Comparison of ENCODE assay signal across 32 mouse cellular contexts in genomic region chr1:133969427-133969826, GRCm38 (mm10). TPM values are rescaled to one million over a fixed set of nuclear protein-coding genes. Genes with fewer than 3 reads are reported as not detected.
DNase-seq lines count a peak whose midpoint lies in the region; ATAC-seq and TF ChIP-seq lines count a peak whose summit lies in the region.
"Had no signal": no experiment of that assay in that cellular context is flagged by ENCODE, and none has a peak within 500 bp of the region (broad histone marks: within the 10 kb centered on the region; RNA-seq: fewer than 3 reads in every experiment).

No protein-coding gene starts in this region.

- no peak for ATAC-seq in embryonic facial prominence, embryonic 13.5 days (ENCODE audit: insufficient number of reproducible peaks, insufficient read depth, low FRiP score, low TSS enrichment, low read depth)
- peak; percentile 42; the same call in 1 of the 2 replicates for ATAC-seq in lung, embryonic 16.5 days (ENCODE audit: low read depth)
- ATAC-seq in stomach, embryonic 16.5 days (ENCODE audit: insufficient read depth, low FRiP score) = no peak
- ATAC-seq in stomach, postnatal 0 days (ENCODE audit: low FRiP score, low TSS enrichment) = no peak
- ATAC-seq: forebrain, embryonic 13.5 days; forebrain, postnatal 0 days; hindbrain, embryonic 16.5 days; intestine, embryonic 15.5 days; Patski had no signal

- H3K27me3 ChIP-seq in embryonic facial prominence, embryonic 13.5 days = no peaks in the 10 kb centered on the region
- 0 out of 2 replicates have a peak, but pooled peaks cover 3% of the 10 kb centered on the region for H3K27me3 ChIP-seq in embryonic facial prominence, embryonic 10.5 days (replicated peaks; ENCODE audit: low read depth, poor library complexity, severe bottlenecking)
- H3K27me3 ChIP-seq in lung, embryonic 16.5 days (ENCODE audit: control insufficient read depth, insufficient read depth, low read depth, low read length) = no peaks in the 10 kb centered on the region
- H3K27me3 ChIP-seq in stomach, embryonic 16.5 days (ENCODE audit: control insufficient read depth, insufficient read depth, low read length) = no peaks in the 10 kb centered on the region
- no peaks in the 10 kb centered on the region for H3K27me3 ChIP-seq in stomach, postnatal 0 days (ENCODE audit: control insufficient read depth, insufficient read depth, low read length)
- H3K27me3 ChIP-seq: embryonic facial prominence, embryonic 15.5 days; forebrain, embryonic 13.5 days; heart, embryonic 12.5 days; heart, embryonic 15.5 days; hindbrain, embryonic 13.5 days; intestine, embryonic 15.5 days; Patski had no signal

- H3K4me2 ChIP-seq in embryonic facial prominence, embryonic 13.5 days = no peak overlapping the region
- H3K4me2 ChIP-seq in lung, embryonic 16.5 days (ENCODE audit: low read depth, low read length) = no peak overlapping the region
- no peak overlapping the region for H3K4me2 ChIP-seq in stomach, embryonic 16.5 days (ENCODE audit: low read depth, low read length)
- no peak overlapping the region for H3K4me2 ChIP-seq in stomach, postnatal 0 days (replicated peaks; ENCODE audit: low read depth)
- H3K4me2 ChIP-seq: embryonic facial prominence, embryonic 15.5 days; forebrain, embryonic 13.5 days; heart, embryonic 12.5 days; heart, embryonic 15.5 days; hindbrain, embryonic 13.5 days; intestine, embryonic 15.5 days had no signal

- no peak for TF ChIP-seq EP300 in stomach, postnatal 0 days (optimal IDR thresholded peaks at IDR 0.05)

- H3K4me1 ChIP-seq in embryonic facial prominence, embryonic 13.5 days = peaks cover 30% of the 10 kb centered on the region
- peaks cover 37% of the 10 kb centered on the region for H3K4me1 ChIP-seq in embryonic facial prominence, embryonic 10.5 days
- peaks cover 51% of the 10 kb centered on the region for H3K4me1 ChIP-seq in lung, embryonic 16.5 days (replicated peaks; ENCODE audit: control insufficient read depth, insufficient read depth, low read length)
- peaks cover 7% of the 10 kb centered on the region for H3K4me1 ChIP-seq in lung, adult 2 months (ENCODE audit: control insufficient read depth, insufficient read depth, low read length)
- peaks cover 22% of the 10 kb centered on the region for H3K4me1 ChIP-seq in stomach, embryonic 16.5 days (ENCODE audit: control insufficient read depth, insufficient read depth, low read length)
- peaks cover 14% of the 10 kb centered on the region for H3K4me1 ChIP-seq in stomach, postnatal 0 days (replicated peaks; ENCODE audit: control insufficient read depth, insufficient read depth)

- H3K9me3 ChIP-seq in embryonic facial prominence, embryonic 13.5 days = no peaks in the 10 kb centered on the region
- H3K9me3 ChIP-seq in embryonic facial prominence, embryonic 10.5 days = no peaks in the 10 kb centered on the region
- H3K9me3 ChIP-seq in lung, embryonic 16.5 days (ENCODE audit: control insufficient read depth, low read length) = no peaks in the 10 kb centered on the region
- H3K9me3 ChIP-seq in stomach, embryonic 16.5 days (replicated peaks; ENCODE audit: control insufficient read depth, low read length) = no peaks in the 10 kb centered on the region
- H3K9me3 ChIP-seq in stomach, postnatal 0 days (ENCODE audit: control insufficient read depth, low read length) = no peaks in the 10 kb centered on the region
- H3K9me3 ChIP-seq: embryonic facial prominence, embryonic 15.5 days; forebrain, embryonic 13.5 days; G1E; heart, embryonic 12.5 days; heart, embryonic 15.5 days; hindbrain, embryonic 10.5 days; hindbrain, embryonic 13.5 days; intestine, embryonic 15.5 days had no signal

- no peaks in the 10 kb centered on the region for H3K36me3 ChIP-seq in embryonic facial prominence, embryonic 13.5 days
- no peaks in the 10 kb centered on the region for H3K36me3 ChIP-seq in embryonic facial prominence, embryonic 10.5 days (replicated peaks)
- no peaks in the 10 kb centered on the region for H3K36me3 ChIP-seq in lung, embryonic 16.5 days (ENCODE audit: control insufficient read depth, insufficient read depth, low read length)
- H3K36me3 ChIP-seq in stomach, embryonic 16.5 days (ENCODE audit: control insufficient read depth, insufficient read depth, low read length) = no peaks in the 10 kb centered on the region
- no peaks in the 10 kb centered on the region for H3K36me3 ChIP-seq in stomach, postnatal 0 days (ENCODE audit: control insufficient read depth, insufficient read depth, low read length)
- H3K36me3 ChIP-seq: embryonic facial prominence, embryonic 15.5 days; G1E; heart, embryonic 12.5 days; heart, embryonic 15.5 days; hindbrain, embryonic 10.5 days; hindbrain, embryonic 13.5 days; intestine, embryonic 15.5 days had no signal

- 0 out of 2 replicates have a peak overlapping the region, but pooled peaks have one; percentile 16 for H3K27ac ChIP-seq in embryonic facial prominence, embryonic 13.5 days
- H3K27ac ChIP-seq in embryonic facial prominence, embryonic 10.5 days (replicated peaks) = no peak overlapping the region
- H3K27ac ChIP-seq in lung, embryonic 16.5 days (ENCODE audit: low read length) = peak overlapping the region; percentile 80
- H3K27ac ChIP-seq in stomach, embryonic 16.5 days (ENCODE audit: low read length) = 0 out of 2 replicates have a peak overlapping the region, but pooled peaks have one; percentile 6
- H3K27ac ChIP-seq in stomach, postnatal 0 days (replicated peaks) = no peak overlapping the region
- H3K27ac ChIP-seq: embryonic facial prominence, embryonic 15.5 days; forebrain, embryonic 13.5 days; heart, embryonic 15.5 days; hindbrain, embryonic 13.5 days; intestine, embryonic 15.5 days had no signal

- WGBS in embryonic facial prominence, embryonic 13.5 days = 88% methylated on average over 8 of the region's 8 CpGs
- WGBS in embryonic facial prominence, embryonic 10.5 days = 85% methylated on average over 8 of the region's 8 CpGs
- 65% methylated on average over 8 of the region's 8 CpGs for WGBS in lung, embryonic 16.5 days
- WGBS in lung, adult 2 months = 76% methylated on average over 8 of the region's 8 CpGs
- WGBS in stomach, embryonic 16.5 days = 82% methylated on average over 8 of the region's 8 CpGs
- 83% methylated on average over 8 of the region's 8 CpGs for WGBS in stomach, postnatal 0 days

- no peak for TF ChIP-seq CTCF in lung, adult 2 months (IDR thresholded peaks at IDR 0.05; ENCODE audit: insufficient read depth, low read length)
- TF ChIP-seq CTCF in stomach, postnatal 0 days (IDR thresholded peaks at IDR 0.05; ENCODE audit: low read depth) = no peak

- H3K9ac ChIP-seq in embryonic facial prominence, embryonic 13.5 days = no peak overlapping the region
- H3K9ac ChIP-seq in lung, embryonic 16.5 days (ENCODE audit: low read length) = no peak overlapping the region
- H3K9ac ChIP-seq in stomach, embryonic 16.5 days (ENCODE audit: low read length) = no peak overlapping the region
- no peak overlapping the region for H3K9ac ChIP-seq in stomach, postnatal 0 days (ENCODE audit: low read length)
- H3K9ac ChIP-seq: embryonic facial prominence, embryonic 15.5 days; forebrain, embryonic 13.5 days; forebrain, postnatal 0 days; heart, embryonic 12.5 days; heart, embryonic 15.5 days; hindbrain, embryonic 13.5 days; intestine, embryonic 15.5 days had no signal

- no peak overlapping the region for H3K4me3 ChIP-seq in embryonic facial prominence, embryonic 13.5 days
- no peak overlapping the region for H3K4me3 ChIP-seq in embryonic facial prominence, embryonic 10.5 days
- H3K4me3 ChIP-seq in lung, embryonic 16.5 days (ENCODE audit: low read length) = no peak overlapping the region
- H3K4me3 ChIP-seq in lung, adult 2 months (replicated peaks; ENCODE audit: extremely low read depth, low read depth, low read length) = no peak overlapping the region
- H3K4me3 ChIP-seq in stomach, embryonic 16.5 days (replicated peaks; ENCODE audit: low read length) = no peak overlapping the region
- H3K4me3 ChIP-seq in stomach, postnatal 0 days (ENCODE audit: low read depth, low read length) = no peak overlapping the region
- H3K4me3 ChIP-seq: embryonic facial prominence, embryonic 15.5 days; erythroblast, embryonic 14.5 days; forebrain, embryonic 13.5 days; heart, embryonic 12.5 days; heart, embryonic 15.5 days; hindbrain, embryonic 10.5 days; hindbrain, embryonic 13.5 days; intestine, embryonic 15.5 days had no signal

- TF ChIP-seq POLR2A in lung, adult 2 months (IDR thresholded peaks at IDR 0.05; ENCODE audit: borderline replicate concordance, extremely low read depth, low read depth, low read length) = no peak

- DNase-seq in embryonic facial prominence, embryonic 10.5 days (ENCODE audit: low spot score) = no peak
- peak; percentile 43 for DNase-seq in heart, adult 11 months
- DNase-seq in heart, adult 18-20 months = no peak
- no peak for DNase-seq in lung, adult 2 months
- DNase-seq in stomach, postnatal 0 days (ENCODE audit: low spot score) = no peak
- DNase-seq: adrenal gland, adult 2 months; adrenal gland, postnatal 14 days; cerebellum, adult 11-12 months; cerebellum, adult 8-10 months; cerebellum, postnatal 10 days; cerebellum, postnatal 36 days; embryo, embryonic 11 days; forebrain, postnatal 0 days; gastrocnemius, postnatal 36 days; heart, postnatal 10 days; heart, postnatal 36 days had no signal

RNA-seq across cellular contexts. Expression of gene Prelp, which starts 48.2 kb away (rescaled TPM):
- polyA plus RNA-seq in embryonic facial prominence, embryonic 13.5 days (2015; fragmentation: Nextera tagmentation; extraction: Ambion mirVana) = 3.3 and 5.0 TPM in 2 replicates
- 0.74 and 0.91 TPM in 2 replicates for polyA plus RNA-seq in embryonic facial prominence, embryonic 10.5 days (2016; fragmentation: Nextera tagmentation; extraction: Ambion mirVana)
- total RNA-seq in heart, adult 18-20 months (2021) = 10 to 100 TPM; 23.4 to 28.7 TPM
- polyA plus RNA-seq in lung, embryonic 16.5 days (2015; fragmentation: Nextera tagmentation; extraction: Ambion mirVana) = 22.4 and 28.6 TPM in 2 replicates
- 179 and 202 TPM in 2 replicates for polyA plus RNA-seq in lung, adult 2 months (2012; rRNA removed)
- 3.5 and 4.5 TPM in 2 replicates for polyA plus RNA-seq in stomach, embryonic 16.5 days (2015; fragmentation: Nextera tagmentation; extraction: Ambion mirVana)
- 4.7 and 5.3 TPM in 2 replicates for polyA plus RNA-seq in stomach, postnatal 0 days (2015; fragmentation: Nextera tagmentation; extraction: Ambion mirVana)
- total RNA-seq: CH12.LX; granulocyte monocyte progenitor cell, adult 5-6 weeks had no signal
- polyA plus RNA-seq: erythroblast, embryonic 14.5 days had no signal

Comparison
In these comparisons a context has a peak if more than half of its experiments do, and no peak if none do; other contexts are left out.
1. H3K27ac ChIP-seq: peak in embryonic facial prominence, embryonic 13.5 days (single experiment), lung, embryonic 16.5 days (single experiment) and stomach, embryonic 16.5 days (single experiment); none in embryonic facial prominence, embryonic 10.5 days (single experiment) and stomach, postnatal 0 days (single experiment).